Mouse (Mus musculus): ENCODE results near the gene Zfp768.
"Not testable (repeated sequence)": the region's sequence is repeated elsewhere in the genome, so short reads cannot be mapped to it uniquely, and the experiment has no call there.

Gene Zfp768

GRCm38 (mm10) chr7:127345512-127346325 is at the start of gene Zfp768:
Zfp768 (minus strand) TSS chr7:127345589.
- CTCF ChIA-PET = no interaction called here

- CTCF ChIA-PET = interaction anchor here (0.5 to 0.7 kb wide), 5 partner anchors 10 to 523 kb away, joined by 3 to 7 read pairs (median 5); no protein-coding TSS in a partner anchor
Observed at GRCm38 (mm10) chr7:127393944-127394333, 48.5 kb upstream of the Zfp768 start.

GRCm38 (mm10) chr7:127393157-127393943 is 48.0 kb upstream of the Zfp768 start, which contains the start of gene E430018J23Rik:
E430018J23Rik (minus strand) TSS chr7:127393629.
- CTCF ChIA-PET = interaction anchor here (0.5 to 0.6 kb wide), 4 partner anchors 9 to 522 kb away, joined by 3 to 7 read pairs (median 5); no protein-coding TSS in a partner anchor

- CTCF ChIA-PET = no interaction called here
Observed at GRCm38 (mm10) chr7:127392251-127392824, 46.9 kb upstream of the Zfp768 start.

- CTCF ChIA-PET = no interaction called here
Observed at GRCm38 (mm10) chr7:127391538-127391937, 46.1 kb upstream of the Zfp768 start.

- CTCF ChIA-PET = no interaction called here
Observed at GRCm38 (mm10) chr7:127390306-127390705, 44.9 kb upstream of the Zfp768 start.

GRCm38 (mm10) chr7:127388201-127388600 is 42.8 kb upstream of the Zfp768 start:
- CTCF ChIA-PET = not testable (repeated sequence)

GRCm38 (mm10) chr7:127386641-127387392 is 41.4 kb upstream of the Zfp768 start, which contains the start of gene 9130019O22Rik:
9130019O22Rik (minus strand) TSS chr7:127387166.
- CTCF ChIA-PET = interaction anchor here (0.5 to 0.7 kb wide), 2 partner anchors 110 to 582 kb away, joined by 5 to 6 read pairs; no protein-coding TSS in a partner anchor

GRCm38 (mm10) chr7:127385560-127385959 is 40.2 kb upstream of the Zfp768 start:
- CTCF ChIA-PET = interaction anchor here (0.6 kb wide), 1 partner anchor 22 kb away, joined by 3 read pairs; no protein-coding TSS in a partner anchor

GRCm38 (mm10) chr7:127378310-127378921 is 33.0 kb upstream of the Zfp768 start:
- CTCF ChIA-PET = no interaction called here

GRCm38 (mm10) chr7:127375271-127376245 is 30.2 kb upstream of the Zfp768 start, which contains the start of gene Zfp747:
Zfp747 (minus strand) TSS chr7:127376050.
- CTCF ChIA-PET = not testable (repeated sequence)

GRCm38 (mm10) chr7:127371870-127372269 is 26.5 kb upstream of the Zfp768 start:
- CTCF ChIA-PET = not testable (repeated sequence)

- CTCF ChIA-PET = no interaction called here
Observed at GRCm38 (mm10) chr7:127371213-127371612, 25.8 kb upstream of the Zfp768 start.

- CTCF ChIA-PET = no interaction called here
Observed at GRCm38 (mm10) chr7:127366249-127366648, 20.9 kb upstream of the Zfp768 start.

- CTCF ChIA-PET = interaction anchor here (0.6 kb wide), 1 partner anchor 87 kb away, joined by 3 read pairs; no protein-coding TSS in a partner anchor
Observed at GRCm38 (mm10) chr7:127364166-127364565, 18.8 kb upstream of the Zfp768 start.

- CTCF ChIA-PET = interaction anchor here (0.6 kb wide), 1 partner anchor 86 kb away, joined by 3 read pairs; no protein-coding TSS in a partner anchor
Observed at GRCm38 (mm10) chr7:127363475-127363921, 18.1 kb upstream of the Zfp768 start.

GRCm38 (mm10) chr7:127362418-127362817 is 17.0 kb upstream of the Zfp768 start:
- CTCF ChIA-PET = not testable (repeated sequence)

GRCm38 (mm10) chr7:127361449-127361848 is 16.1 kb upstream of the Zfp768 start:
- CTCF ChIA-PET = interaction anchor here (0.7 kb wide), 1 partner anchor 38 kb away, joined by 3 read pairs; no protein-coding TSS in a partner anchor

- CTCF ChIA-PET = interaction anchor here (0.6 kb wide), 1 partner anchor 137 kb away, joined by 8 read pairs; no protein-coding TSS in a partner anchor
Observed at GRCm38 (mm10) chr7:127360265-127360664, 14.9 kb upstream of the Zfp768 start.
